Mouse (Mus musculus): ENCODE measurements around the gene Rsph6a.

Rsph6a gene

GRCm38 (mm10) chr7:19100290-19100689, 45.8 kb downstream of the Rsph6a start:
- DNase-seq (ENCODE audit: low spot score), result no peak

GRCm38 (mm10) chr7:19103741-19104140, 49.3 kb downstream of the Rsph6a start:
- DNase-seq (ENCODE audit: low spot score), result no peak

- DNase-seq (ENCODE audit: low spot score), result no peak
Observed at GRCm38 (mm10) chr7:19104486-19104885, 50.0 kb downstream of the Rsph6a start.

GRCm38 (mm10) chr7:19107436-19107835, 52.9 kb downstream of the Rsph6a start:
- DNase-seq (ENCODE audit: low spot score), result no peak

GRCm38 (mm10) chr7:19109565-19109964, 55.1 kb downstream of the Rsph6a start:
- no peak for DNase-seq (ENCODE audit: low spot score)

GRCm38 (mm10) chr7:19118028-19118771, 63.7 kb downstream of the Rsph6a start, which contains the start of gene Gm4969:
TSS of gene Gm4969 (minus strand) at chr7:19118368.
- peak; percentile 57 for DNase-seq (ENCODE audit: low spot score)

GRCm38 (mm10) chr7:19119083-19119482, 64.6 kb downstream of the Rsph6a start:
- DNase-seq (ENCODE audit: low spot score), result no peak

- DNase-seq (ENCODE audit: low spot score), result peak; percentile 92
Observed at GRCm38 (mm10) chr7:19119631-19120429, 65.3 kb downstream of the Rsph6a start, which contains the start of gene Fbxo46. TSS of gene Fbxo46 (plus strand) at chr7:19119859.

- no peak for DNase-seq (ENCODE audit: low spot score)
Observed at GRCm38 (mm10) chr7:19121686-19122085, 67.2 kb downstream of the Rsph6a start.
